Mouse (Mus musculus) limb, embryonic 11.5 days (tissue): ENCODE data around the gene Muc13. TPM values are rescaled to one million over a fixed set of nuclear protein-coding genes. Genes with fewer than 3 reads are reported as not detected.

Experiments
- ATAC-seq: fragments of 200-750 bp; cut with Nextera tagmentation; 2 replicates; pipeline ENCODE4 v1.8.0; 2017; ENCODE audit warnings: low read depth; ENCODE audit not compliant: insufficient number of reproducible peaks, low FRiP score, low TSS enrichment
- DNase-seq: peaks from one replicate; pipeline ENCODE4 v3.0.0-alpha.2; 2015; ENCODE audit warnings: low spot score
- H3K27ac ChIP-seq: fragments of 300-500 bp; sonication (generic); replicated peaks from 2 replicates; pipeline ENCODE4 v1.5.1; 2014; ENCODE audit warnings: low read depth, mild to moderate bottlenecking, low read length
- H3K27me3 ChIP-seq: fragments of 300-500 bp; sonication (generic); 2 replicates; pipeline ENCODE4 v1.6.1; 2014; ENCODE audit warnings: mild to moderate bottlenecking, low read length, mixed read lengths; ENCODE audit not compliant: control insufficient read depth, insufficient read depth
- H3K36me3 ChIP-seq: fragments of 300-500 bp; sonication (generic); 2 replicates; pipeline ENCODE4 v1.6.1; 2014; ENCODE audit warnings: mild to moderate bottlenecking, low read length, moderate library complexity, mixed read lengths; ENCODE audit not compliant: control insufficient read depth, insufficient read depth
- H3K4me1 ChIP-seq: fragments of 300-500 bp; sonication (generic); 2 replicates; pipeline ENCODE4 v1.6.1; 2014; ENCODE audit warnings: low read length, mixed read lengths; ENCODE audit not compliant: control insufficient read depth, insufficient read depth
- H3K4me2 ChIP-seq: fragments of 300-500 bp; sonication (generic); 2 replicates; pipeline ENCODE4 v1.6.1; 2014; ENCODE audit warnings: low read depth, mild to moderate bottlenecking, moderate library complexity; ENCODE audit not compliant: severe bottlenecking
- H3K4me3 ChIP-seq: fragments of 300-500 bp; sonication (generic); 2 replicates; pipeline ENCODE4 v1.5.1; 2014; ENCODE audit warnings: low read depth, low read length
- H3K9ac ChIP-seq: fragments of 300-500 bp; sonication (generic); 2 replicates; pipeline ENCODE4 v1.6.1; 2014; ENCODE audit warnings: mild to moderate bottlenecking, low read length
- H3K9me3 ChIP-seq: fragments of 300-500 bp; sonication (generic); 2 replicates; pipeline ENCODE4 v1.6.1; 2016; ENCODE audit warnings: low read length; ENCODE audit not compliant: control insufficient read depth
- WGBS: fragments of 180-500 bp; shearing (Covaris S2); extraction: QIAGEN DNeasy Blood & Tissue Kit; methylation state at CpG from one replicate; pipeline ENCODE4 v1.1.7; 2014; 5-methylcytosine and 5-hydroxymethylcytosine counted together
- polyA plus RNA-seq: library from polyadenylated mRNA; unstranded; fragments of >200 nt; fragmentation: Nextera tagmentation; extraction: Ambion mirVana; gene quantifications from 2 replicates; pipeline ENCODE4 v1.2.1, GENCODE M21; 2014

Gene Muc13
- polyA plus RNA-seq, 1 experiment from 2014 or later = 0.15 TPM

DNA sequence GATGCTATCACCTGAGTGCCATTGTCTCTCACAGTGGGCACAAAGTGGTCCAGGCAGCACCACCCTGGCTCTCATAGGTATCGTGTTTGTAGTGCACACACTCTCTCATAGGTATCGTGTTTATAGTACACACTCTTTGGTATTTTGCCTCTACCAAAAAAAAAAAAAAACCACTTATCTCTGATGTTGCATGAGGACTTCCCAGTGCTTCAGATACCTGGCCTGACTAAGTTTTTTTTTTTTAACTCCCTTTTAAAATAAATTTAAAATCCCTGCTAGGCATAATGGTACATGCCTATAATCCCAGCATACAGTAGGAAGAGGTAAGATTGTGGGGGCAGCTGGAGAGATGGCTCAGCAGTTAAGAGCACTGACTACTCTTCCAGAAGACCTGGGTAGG is 28.4 kb upstream of the Muc13 start:
- no peak for DNase-seq
- Histone ChIP-seq H3K27ac (no peak overlapping the region), H3K4me2 (no peak overlapping the region), H3K9ac (no peak overlapping the region), H3K4me3 (no peak overlapping the region), H3K27me3 (no peaks in the 10 kb centered on the region), H3K9me3 (no peaks in the 10 kb centered on the region), H3K36me3 (no peaks in the 10 kb centered on the region), H3K4me1 (no peaks in the 10 kb centered on the region)
- 97% methylated on average over 2 of the region's 2 CpGs for WGBS
- ATAC-seq = no peak

GRCm38 (mm10) chr16:33766309-33766708 is 27.5 kb upstream of the Muc13 start:
- Histone ChIP-seq H3K4me3 (no peak overlapping the region), H3K9ac (no peak overlapping the region), H3K4me1 (no peaks in the 10 kb centered on the region), H3K27ac (no peak overlapping the region), H3K36me3 (no peaks in the 10 kb centered on the region), H3K4me2 (no peak overlapping the region), H3K27me3 (no peaks in the 10 kb centered on the region), H3K9me3 (no peaks in the 10 kb centered on the region)
- DNase-seq = no peak
- ATAC-seq = no peak
- WGBS = 79% methylated on average over 12 of the region's 12 CpGs

DNA sequence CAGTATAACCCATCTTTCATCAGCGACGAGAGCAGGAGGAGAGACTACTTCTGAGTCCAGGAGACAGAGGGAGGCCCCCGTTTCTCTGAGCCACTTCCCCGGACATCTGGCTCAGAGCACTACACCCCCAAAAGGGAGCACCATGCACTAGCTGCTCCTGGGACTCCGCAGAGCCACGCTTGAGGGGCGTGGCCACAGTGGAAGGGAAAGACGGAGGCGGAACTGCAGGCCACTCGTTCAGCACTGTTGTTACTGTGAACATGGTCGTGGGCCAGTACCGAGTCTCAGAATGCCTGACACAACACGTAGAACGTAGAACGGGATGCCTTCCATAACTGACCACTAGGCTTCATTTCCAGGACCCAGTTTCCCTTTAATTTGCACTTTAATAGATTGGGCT is 27.1 kb upstream of the Muc13 start:
- Histone ChIP-seq H3K9me3 (no peaks in the 10 kb centered on the region), H3K9ac (no peak overlapping the region), H3K27ac (no peak overlapping the region), H3K4me2 (no peak overlapping the region), H3K4me1 (no peaks in the 10 kb centered on the region), H3K27me3 (no peaks in the 10 kb centered on the region), H3K4me3 (no peak overlapping the region), H3K36me3 (no peaks in the 10 kb centered on the region)
- ATAC-seq (no peak), DNase-seq (no peak)
- 64% methylated on average over 15 of the region's 15 CpGs for WGBS

DNA sequence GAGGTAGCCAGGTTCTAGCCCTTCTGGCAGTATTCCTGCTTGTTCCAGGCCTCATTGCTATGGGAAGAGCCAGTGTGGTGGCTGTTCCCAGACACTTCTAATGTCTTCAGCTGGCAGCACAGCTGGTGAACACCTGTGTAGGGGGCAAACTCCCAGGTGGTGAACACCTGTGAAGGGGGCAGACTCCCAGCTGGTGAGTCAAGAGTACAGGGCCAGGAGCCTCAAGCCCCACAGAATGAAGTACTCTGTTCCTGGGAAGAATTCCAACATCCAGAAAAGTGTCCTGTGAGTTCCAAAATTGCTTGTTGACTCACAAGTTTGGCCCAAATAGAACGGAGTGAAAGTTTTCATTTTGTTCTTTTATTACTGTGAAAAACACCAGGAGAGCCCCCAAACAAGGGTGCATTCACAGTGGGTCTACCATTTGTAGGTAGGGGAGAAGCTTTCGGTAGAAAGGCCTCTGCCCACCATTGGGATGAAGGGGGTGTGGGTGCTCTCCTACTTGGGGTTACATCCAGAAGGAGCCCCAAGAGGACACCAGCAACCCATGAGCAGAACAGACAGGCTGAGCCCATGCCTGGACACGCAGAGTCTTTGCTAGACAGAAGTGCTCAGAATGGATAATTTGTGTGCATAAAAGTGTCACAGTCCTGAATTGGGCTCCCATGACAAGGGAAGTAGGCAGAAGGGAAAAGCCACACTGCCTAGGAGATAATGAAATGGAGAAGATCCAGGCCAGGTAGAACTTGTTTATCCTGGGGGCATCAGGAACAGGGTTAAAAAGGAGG is 25.2 kb upstream of the Muc13 start:
- Histone ChIP-seq H3K4me3 (no peak overlapping the region), H3K9ac (no peak overlapping the region), H3K4me1 (no peaks in the 10 kb centered on the region), H3K27me3 (no peaks in the 10 kb centered on the region), H3K27ac (no peak overlapping the region), H3K4me2 (no peak overlapping the region), H3K9me3 (no peaks in the 10 kb centered on the region), H3K36me3 (no peaks in the 10 kb centered on the region)
- peak; percentile 34 for DNase-seq
- ATAC-seq = no peak
- WGBS = 88% methylated on average over 3 of the region's 3 CpGs

DNA sequence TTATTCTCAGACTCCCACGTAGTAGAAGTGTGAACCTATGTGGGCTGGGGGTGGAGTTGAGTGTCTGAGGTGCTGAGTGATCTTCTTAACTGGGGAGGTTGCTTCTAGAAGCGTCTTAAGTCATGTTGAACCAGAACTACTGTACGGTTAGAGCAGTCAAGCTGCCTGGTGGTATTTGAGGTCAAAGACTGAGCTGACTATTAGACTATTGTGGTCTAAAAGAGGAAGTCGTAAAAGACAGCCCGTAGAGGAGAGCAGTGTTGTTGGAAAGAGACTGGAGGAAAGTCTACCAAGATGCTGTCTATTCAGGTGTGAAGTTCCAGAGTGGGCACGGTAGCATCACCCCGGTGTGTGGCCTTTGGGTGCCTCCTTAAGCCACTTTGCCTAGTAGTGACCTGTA is 24.0 kb upstream of the Muc13 start:
- no peak for DNase-seq
- no peaks in the 10 kb centered on the region for H3K9me3 ChIP-seq
- no peaks in the 10 kb centered on the region for H3K4me1 ChIP-seq
- no peaks in the 10 kb centered on the region for H3K36me3 ChIP-seq
- no peaks in the 10 kb centered on the region for H3K27me3 ChIP-seq
- 75% methylated on average over 7 of the region's 7 CpGs for WGBS
- H3K4me3 ChIP-seq = no peak overlapping the region
- H3K9ac ChIP-seq = no peak overlapping the region
- no peak overlapping the region for H3K27ac ChIP-seq
- no peak for ATAC-seq
- no peak overlapping the region for H3K4me2 ChIP-seq

DNA sequence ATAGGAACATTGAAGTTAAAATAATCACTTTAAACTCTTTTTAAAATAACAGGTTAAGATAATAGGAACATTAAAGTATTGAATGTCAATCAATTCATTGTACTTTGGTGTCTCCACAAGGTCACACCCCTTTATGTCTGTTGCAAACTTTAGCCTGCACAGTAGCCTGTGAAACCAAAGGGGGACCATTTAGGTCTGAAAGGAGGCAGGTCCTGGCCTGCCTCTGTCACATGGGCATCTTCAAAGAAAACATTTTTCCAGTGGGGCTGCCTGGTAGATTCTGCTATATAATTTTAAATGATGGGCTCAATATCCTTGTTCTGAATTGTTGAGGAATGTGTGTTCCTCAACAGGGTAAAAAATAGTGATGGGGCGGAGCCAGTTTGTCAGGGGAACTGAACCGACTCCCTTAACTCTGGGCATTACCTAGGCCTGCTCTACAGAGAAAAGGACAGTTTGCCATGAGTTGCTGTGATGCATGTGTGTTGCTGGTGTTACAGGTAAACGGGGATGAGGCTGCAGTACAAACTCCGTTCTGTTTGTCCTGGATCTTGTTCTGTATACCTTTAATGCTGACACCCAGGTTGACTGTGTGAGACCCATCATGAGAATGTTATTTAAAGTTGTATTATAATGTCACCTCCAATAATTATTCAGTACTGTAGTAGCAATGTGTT is 22.9 kb upstream of the Muc13 start:
- Histone ChIP-seq H3K9ac (no peak overlapping the region), H3K27me3 (no peaks in the 10 kb centered on the region), H3K4me2 (no peak overlapping the region), H3K27ac (no peak overlapping the region), H3K4me3 (no peak overlapping the region), H3K9me3 (no peaks in the 10 kb centered on the region), H3K4me1 (no peaks in the 10 kb centered on the region), H3K36me3 (no peaks in the 10 kb centered on the region)
- DNase-seq (no peak), ATAC-seq (no peak)
- WGBS = 90% methylated on average over 4 of the region's 4 CpGs

DNA sequence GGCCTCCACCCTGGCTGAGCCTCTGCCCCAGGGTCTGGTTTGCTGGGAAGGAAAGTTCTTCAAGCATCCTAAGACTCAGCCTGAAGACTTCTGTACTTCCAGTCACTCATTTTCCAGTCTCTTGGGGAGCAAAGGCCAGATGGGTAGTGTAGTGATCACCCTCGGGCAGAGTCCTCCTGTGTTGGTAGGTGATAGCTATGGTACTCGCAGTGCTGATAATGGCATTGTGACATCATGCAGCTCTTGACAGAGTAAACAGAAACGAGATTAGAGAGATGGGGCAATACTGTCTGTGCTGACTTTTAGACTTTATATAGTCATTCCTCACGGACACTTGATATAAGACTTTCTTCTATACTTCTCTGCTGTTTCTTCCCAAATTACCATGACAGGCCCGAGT is 21.0 kb upstream of the Muc13 start:
- ATAC-seq (no peak), DNase-seq (no peak)
- 91% methylated on average over 5 of the region's 5 CpGs for WGBS
- H3K4me3 ChIP-seq = no peak overlapping the region
- H3K36me3 ChIP-seq = no peaks in the 10 kb centered on the region
- no peaks in the 10 kb centered on the region for H3K4me1 ChIP-seq
- no peak overlapping the region for H3K4me2 ChIP-seq
- no peaks in the 10 kb centered on the region for H3K9me3 ChIP-seq
- H3K27ac ChIP-seq = no peak overlapping the region
- H3K27me3 ChIP-seq = no peaks in the 10 kb centered on the region
- no peak overlapping the region for H3K9ac ChIP-seq

DNA sequence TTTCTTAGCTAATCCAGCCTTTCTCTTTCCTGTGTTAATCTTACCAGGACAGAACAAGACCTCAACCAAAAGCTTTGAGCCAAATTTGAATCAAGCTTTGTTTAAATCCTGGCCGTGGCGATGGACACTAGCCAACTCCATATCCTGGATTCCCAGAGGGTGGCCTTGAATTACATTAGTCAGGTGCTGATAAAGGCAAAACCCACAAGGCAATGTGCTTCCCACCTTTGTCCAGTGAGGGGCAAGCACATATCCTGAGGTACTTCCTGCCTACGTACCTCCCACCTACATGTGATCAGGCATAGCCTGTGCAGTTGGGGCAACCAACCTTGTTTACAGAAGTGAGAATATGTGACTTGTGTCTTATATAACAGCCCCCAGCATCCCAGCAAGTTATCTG is 18.9 kb upstream of the Muc13 start:
- H3K4me1 ChIP-seq = no peaks in the 10 kb centered on the region
- H3K4me3 ChIP-seq = no peak overlapping the region
- no peaks in the 10 kb centered on the region for H3K9me3 ChIP-seq
- no peak overlapping the region for H3K4me2 ChIP-seq
- no peaks in the 10 kb centered on the region for H3K27me3 ChIP-seq
- H3K27ac ChIP-seq = no peak overlapping the region
- 86% methylated on average over 3 of the region's 3 CpGs for WGBS
- H3K36me3 ChIP-seq = no peaks in the 10 kb centered on the region
- H3K9ac ChIP-seq = no peak overlapping the region
- no peak for DNase-seq
- ATAC-seq = no peak
